ENCODE assay signal across 16 mouse cellular contexts in genomic region chr4:124199884-124200844, GRCm38 (mm10).
A peak's percentile ranks its signal among the peaks of the same experiment; 100 is the strongest.
DNase-seq lines count a peak whose midpoint lies in the region; ATAC-seq and TF ChIP-seq lines count a peak whose summit lies in the region.
"Had no signal": no experiment of that assay in that cellular context is flagged by ENCODE, and none has a peak within 500 bp of the region (broad histone marks: within the 10 kb centered on the region; RNA-seq: fewer than 3 reads in every experiment).

No protein-coding gene starts in this region.

- 0 out of 2 replicates have a peak, but pooled peaks have one; percentile 4 for TF ChIP-seq CTCF in layer of hippocampus, adult 2 months (conservative IDR thresholded peaks at IDR 0.05)

- DNase-seq in layer of hippocampus, adult 2 months (ENCODE audit: low spot score in 2 of 2), result no peak
- no peak for DNase-seq in layer of hippocampus, postnatal 36 days
- peak; percentile 52 for DNase-seq in mesoderm, embryonic 11.5 days (ENCODE audit: low read depth, low spot score)
- peak; percentile 68 for DNase-seq in retina, embryonic 14.5 days (ENCODE audit: low spot score)
- no peak for DNase-seq in ovary, postnatal 36 days (ENCODE audit: low spot score)
- no peak for DNase-seq in liver, embryonic 11.5 days (ENCODE audit: low spot score)
- DNase-seq: cerebellum, postnatal 14 days; gastrocnemius, postnatal 14 days; heart, postnatal 14 days; kidney, postnatal 10 days; lung, embryonic 14.5 days; thymus, postnatal 25 days had no signal

- H3K4me2 ChIP-seq in embryonic facial prominence, embryonic 13.5 days, result no peak overlapping the region
- no peak overlapping the region for H3K4me2 ChIP-seq in liver, embryonic 11.5 days
- H3K4me2 ChIP-seq: lung, embryonic 14.5 days had no signal

- peak overlapping the region; percentile 40; the same call in 1 of the 2 replicates for H3K9ac ChIP-seq in embryonic facial prominence, embryonic 13.5 days
- no peak overlapping the region for H3K9ac ChIP-seq in liver, embryonic 11.5 days (ENCODE audit: low read depth, low read length)
- H3K9ac ChIP-seq: lung, embryonic 14.5 days had no signal

- no peak for ATAC-seq in embryonic facial prominence, embryonic 13.5 days (ENCODE audit: insufficient number of reproducible peaks, insufficient read depth, low FRiP score, low TSS enrichment, low read depth)
- no peak for ATAC-seq in liver, embryonic 11.5 days (replicated peaks; ENCODE audit: low FRiP score)
- ATAC-seq: intestine, embryonic 16.5 days had no signal

- H3K9me3 ChIP-seq in embryonic facial prominence, embryonic 13.5 days, result no peaks in the 10 kb centered on the region
- H3K9me3 ChIP-seq in liver, embryonic 11.5 days (ENCODE audit: control insufficient read depth, low read length), result no peaks in the 10 kb centered on the region
- H3K9me3 ChIP-seq: heart, embryonic 10.5 days had no signal

- H3K27ac ChIP-seq in layer of hippocampus, adult 2 months, result peak overlapping the region; percentile 91; the same call in 1 of the 2 replicates
- H3K27ac ChIP-seq in embryonic facial prominence, embryonic 13.5 days, result no peak overlapping the region
- H3K27ac ChIP-seq in liver, embryonic 11.5 days (ENCODE audit: low read depth, low read length), result no peak overlapping the region
- H3K27ac ChIP-seq: heart, embryonic 10.5 days had no signal

- no peak overlapping the region for H3K4me3 ChIP-seq in layer of hippocampus, adult 2 months
- H3K4me3 ChIP-seq in embryonic facial prominence, embryonic 13.5 days, result no peak overlapping the region
- H3K4me3 ChIP-seq in liver, embryonic 11.5 days (ENCODE audit: low read depth, low read length), result no peak overlapping the region
- H3K4me3 ChIP-seq: heart, embryonic 10.5 days; megakaryocyte, embryonic 14.5 days had no signal

- peaks cover 64% of the 10 kb centered on the region for H3K27me3 ChIP-seq in embryonic facial prominence, embryonic 13.5 days
- H3K27me3 ChIP-seq in liver, embryonic 11.5 days (replicated peaks; ENCODE audit: control insufficient read depth, insufficient read depth, low read length), result peaks cover 15% of the 10 kb centered on the region

- no peaks in the 10 kb centered on the region for H3K36me3 ChIP-seq in embryonic facial prominence, embryonic 13.5 days
- H3K36me3 ChIP-seq in liver, embryonic 11.5 days (ENCODE audit: control insufficient read depth, insufficient read depth, low read length), result no peaks in the 10 kb centered on the region
- H3K36me3 ChIP-seq: heart, embryonic 10.5 days had no signal

- H3K4me1 ChIP-seq in embryonic facial prominence, embryonic 13.5 days, result peaks cover 9% of the 10 kb centered on the region
- no peaks in the 10 kb centered on the region for H3K4me1 ChIP-seq in liver, embryonic 11.5 days (replicated peaks; ENCODE audit: control insufficient read depth, insufficient read depth, low read length)
- H3K4me1 ChIP-seq: megakaryocyte, embryonic 14.5 days had no signal

- WGBS in embryonic facial prominence, embryonic 13.5 days, result 17% methylated on average over 14 of the region's 14 CpGs
- WGBS in liver, embryonic 11.5 days, result 30% methylated on average over 14 of the region's 14 CpGs

Comparison
In these comparisons a context has a peak if more than half of its experiments do, and no peak if none do; other contexts are left out.
1. DNase-seq: peak in mesoderm, embryonic 11.5 days (single experiment) and retina, embryonic 14.5 days (single experiment); none in layer of hippocampus, adult 2 months (0 of 2), layer of hippocampus, postnatal 36 days (0 of 2), ovary, postnatal 36 days (single experiment) and liver, embryonic 11.5 days (single experiment).